10 mouse cellular contexts compared by ENCODE assay signal in genomic region chr8:78213074-78213473, GRCm38 (mm10). TPM values are rescaled to one million over a fixed set of nuclear protein-coding genes. Genes with fewer than 3 reads are reported as not detected.
DNase-seq lines count a peak whose midpoint lies in the region; ATAC-seq and TF ChIP-seq lines count a peak whose summit lies in the region.
"Had no signal": no experiment of that assay in that cellular context is flagged by ENCODE, and none has a peak within 500 bp of the region (broad histone marks: within the 10 kb centered on the region; RNA-seq: fewer than 3 reads in every experiment).

Gene Ttc29, plus strand, starts transcription at chr8:78213297.

- H3K27ac ChIP-seq in heart, embryonic 14.5 days (replicated peaks in 1 of 2; ENCODE audit: control insufficient read depth in 1 of 2, insufficient read depth in 1 of 2, low read depth in 2 of 2, low read length in 2 of 2), result no peak within 1 kb of the TSS
- H3K27ac ChIP-seq in forebrain, embryonic 15.5 days (replicated peaks), result no peak within 1 kb of the TSS
- no peak within 1 kb of the TSS for H3K27ac ChIP-seq in kidney, embryonic 15.5 days
- H3K27ac ChIP-seq in limb, embryonic 14.5 days (replicated peaks; ENCODE audit: low read depth, low read length), result no peak within 1 kb of the TSS

- H3K4me3 ChIP-seq in heart, embryonic 14.5 days (ENCODE audit: control insufficient read depth in 1 of 2, insufficient read depth in 1 of 2, low read depth in 1 of 2, low read length in 2 of 2), result no peak within 1 kb of the TSS
- no peak within 1 kb of the TSS for H3K4me3 ChIP-seq in forebrain, embryonic 15.5 days
- no peak within 1 kb of the TSS for H3K4me3 ChIP-seq in kidney, embryonic 15.5 days (replicated peaks)
- no peak within 1 kb of the TSS for H3K4me3 ChIP-seq in limb, embryonic 14.5 days (replicated peaks; ENCODE audit: low read length)

- H3K4me1 ChIP-seq in heart, embryonic 14.5 days (ENCODE audit: control insufficient read depth in 2 of 2, insufficient read depth in 2 of 2, low read length in 2 of 2), result peaks cover 0 to 3% of the 10 kb centered on the region in 2 experiments; a peak in 1 of 4 replicates
- peaks cover 5% of the 10 kb centered on the region for H3K4me1 ChIP-seq in forebrain, embryonic 15.5 days
- H3K4me1 ChIP-seq in kidney, embryonic 15.5 days, result peaks cover 9% of the 10 kb centered on the region
- 0 out of 2 replicates have a peak, but pooled peaks cover 3% of the 10 kb centered on the region for H3K4me1 ChIP-seq in limb, embryonic 14.5 days (ENCODE audit: control insufficient read depth, insufficient read depth, low read length)

- H3K9me3 ChIP-seq in heart, embryonic 14.5 days (ENCODE audit: control insufficient read depth, low read length), result no peaks in the 10 kb centered on the region
- H3K9me3 ChIP-seq in forebrain, embryonic 15.5 days, result no peaks in the 10 kb centered on the region
- H3K9me3 ChIP-seq in kidney, embryonic 15.5 days (replicated peaks), result no peaks in the 10 kb centered on the region
- H3K9me3 ChIP-seq in limb, embryonic 14.5 days (ENCODE audit: control insufficient read depth, low read length), result no peaks in the 10 kb centered on the region

- no peak for TF ChIP-seq POLR2A in limb, embryonic 14.5 days (IDR thresholded peaks at IDR 0.05; ENCODE audit: borderline replicate concordance, extremely low read depth, insufficient read depth, insufficient read length)

- DNase-seq in heart, adult 8-10 months (ENCODE audit: low spot score), result no peak
- DNase-seq in limb, embryonic 14.5 days (ENCODE audit: low spot score), result peak; percentile 84
- peak; percentile 79 for DNase-seq in neural tube, embryonic 10.5 days (ENCODE audit: extremely low spot score, low spot score)
- DNase-seq in thymus, postnatal 4 days, result no peak

- no peaks in the 10 kb centered on the region for H3K36me3 ChIP-seq in heart, embryonic 14.5 days (ENCODE audit: control insufficient read depth, insufficient read depth, low read length)
- no peaks in the 10 kb centered on the region for H3K36me3 ChIP-seq in forebrain, embryonic 15.5 days
- no peaks in the 10 kb centered on the region for H3K36me3 ChIP-seq in kidney, embryonic 15.5 days
- no peaks in the 10 kb centered on the region for H3K36me3 ChIP-seq in limb, embryonic 14.5 days (ENCODE audit: control insufficient read depth, insufficient read depth, low read length)

- H3K4me2 ChIP-seq in heart, embryonic 14.5 days (ENCODE audit: low read length), result peak within 1 kb of the TSS; percentile 24
- H3K4me2 ChIP-seq in forebrain, embryonic 15.5 days (replicated peaks), result 0 out of 2 replicates have a peak within 1 kb of the TSS, but pooled peaks have one; percentile 3
- H3K4me2 ChIP-seq in kidney, embryonic 15.5 days, result peak within 1 kb of the TSS; percentile 50
- peak within 1 kb of the TSS; percentile 32; the same call in 1 of the 2 replicates for H3K4me2 ChIP-seq in limb, embryonic 14.5 days (replicated peaks; ENCODE audit: low read depth, low read length, severe bottlenecking)

- ATAC-seq in heart, embryonic 14.5 days (ENCODE audit: insufficient number of reproducible peaks, insufficient read depth, low FRiP score, low read depth), result peak; percentile 71; the same call in 1 of the 2 replicates
- peak; percentile 97 for ATAC-seq in forebrain, embryonic 15.5 days (replicated peaks)
- peak; percentile 98 for ATAC-seq in kidney, embryonic 15.5 days (replicated peaks; ENCODE audit: low FRiP score)
- ATAC-seq in limb, embryonic 14.5 days (ENCODE audit: low FRiP score, low read depth), result peak; percentile 95
- ATAC-seq in activated CD4-positive, CD25-positive, alpha-beta regulatory T cell, adult 4 months, result no peak

- whole genome bisulfite sequencing in heart, embryonic 14.5 days, result 3% methylated on average over 11 of the region's 11 CpGs
- 0% methylated on average over 11 of the region's 11 CpGs for WGBS in forebrain, embryonic 15.5 days
- WGBS in kidney, embryonic 15.5 days, result 1% methylated on average over 11 of the region's 11 CpGs
- WGBS in limb, embryonic 14.5 days, result under 1% methylated on average over 11 of the region's 11 CpGs

- no peak within 1 kb of the TSS for H3K9ac ChIP-seq in heart, embryonic 14.5 days (ENCODE audit: low read length)
- no peak within 1 kb of the TSS for H3K9ac ChIP-seq in forebrain, embryonic 15.5 days (replicated peaks)
- H3K9ac ChIP-seq in kidney, embryonic 15.5 days, result no peak within 1 kb of the TSS
- H3K9ac ChIP-seq in limb, embryonic 14.5 days (ENCODE audit: low read depth, low read length, severe bottlenecking), result no peak within 1 kb of the TSS

- no peaks in the 10 kb centered on the region for H3K27me3 ChIP-seq in heart, embryonic 14.5 days (ENCODE audit: control insufficient read depth, insufficient read depth, low read length)
- H3K27me3 ChIP-seq in forebrain, embryonic 15.5 days, result no peaks in the 10 kb centered on the region
- no peaks in the 10 kb centered on the region for H3K27me3 ChIP-seq in kidney, embryonic 15.5 days
- H3K27me3 ChIP-seq in limb, embryonic 14.5 days (ENCODE audit: control insufficient read depth, insufficient read depth, low read length), result no peaks in the 10 kb centered on the region

RNA-seq across cellular contexts. Expression of gene Ttc29, which starts in this region (rescaled TPM):
- not detected in 2 replicates for polyA plus RNA-seq in heart, embryonic 14.5 days (2014; fragmentation: Nextera tagmentation; extraction: Ambion mirVana)
- total RNA-seq in heart, adult 8-10 months (2022), result not detected
- polyA plus RNA-seq in forebrain, embryonic 15.5 days (2015; fragmentation: Nextera tagmentation; extraction: Ambion mirVana), result 0.70 and 1.9 TPM in 2 replicates
- polyA plus RNA-seq in kidney, embryonic 15.5 days (2015; fragmentation: Nextera tagmentation; extraction: Ambion mirVana), result not detected in 2 replicates
- polyA plus RNA-seq in limb, embryonic 14.5 days (2012; rRNA removed), result 0.04 TPM in 1 of 2 replicates, not detected in the other
- 0.37 TPM in 1 of 2 replicates, not detected in the other for polyA plus RNA-seq in limb, embryonic 14.5 days (2014; fragmentation: Nextera tagmentation; extraction: Ambion mirVana)
- not detected for polyA plus RNA-seq in activated CD4-positive, CD25-positive, alpha-beta regulatory T cell, adult 4 months (2017; shearing (Covaris generic))
- total RNA-seq: hematopoietic stem cell, adult 5-6 weeks; MEL had no signal

Comparison
In these comparisons a context has a peak if more than half of its experiments do, and no peak if none do; other contexts are left out.
1. Peak in ATAC-seq and H3K4me2 ChIP-seq in heart, embryonic 14.5 days; RNA of the gene not detected or under 1 TPM.
2. Peak in ATAC-seq and H3K4me2 ChIP-seq in kidney, embryonic 15.5 days; RNA of the gene not detected or under 1 TPM.
3. Peak in DNase-seq, ATAC-seq and H3K4me2 ChIP-seq in limb, embryonic 14.5 days; RNA of the gene not detected or under 1 TPM.